Mouse (Mus musculus): ENCODE measurements around the gene Cep55.

The Cep55 gene

DNA sequence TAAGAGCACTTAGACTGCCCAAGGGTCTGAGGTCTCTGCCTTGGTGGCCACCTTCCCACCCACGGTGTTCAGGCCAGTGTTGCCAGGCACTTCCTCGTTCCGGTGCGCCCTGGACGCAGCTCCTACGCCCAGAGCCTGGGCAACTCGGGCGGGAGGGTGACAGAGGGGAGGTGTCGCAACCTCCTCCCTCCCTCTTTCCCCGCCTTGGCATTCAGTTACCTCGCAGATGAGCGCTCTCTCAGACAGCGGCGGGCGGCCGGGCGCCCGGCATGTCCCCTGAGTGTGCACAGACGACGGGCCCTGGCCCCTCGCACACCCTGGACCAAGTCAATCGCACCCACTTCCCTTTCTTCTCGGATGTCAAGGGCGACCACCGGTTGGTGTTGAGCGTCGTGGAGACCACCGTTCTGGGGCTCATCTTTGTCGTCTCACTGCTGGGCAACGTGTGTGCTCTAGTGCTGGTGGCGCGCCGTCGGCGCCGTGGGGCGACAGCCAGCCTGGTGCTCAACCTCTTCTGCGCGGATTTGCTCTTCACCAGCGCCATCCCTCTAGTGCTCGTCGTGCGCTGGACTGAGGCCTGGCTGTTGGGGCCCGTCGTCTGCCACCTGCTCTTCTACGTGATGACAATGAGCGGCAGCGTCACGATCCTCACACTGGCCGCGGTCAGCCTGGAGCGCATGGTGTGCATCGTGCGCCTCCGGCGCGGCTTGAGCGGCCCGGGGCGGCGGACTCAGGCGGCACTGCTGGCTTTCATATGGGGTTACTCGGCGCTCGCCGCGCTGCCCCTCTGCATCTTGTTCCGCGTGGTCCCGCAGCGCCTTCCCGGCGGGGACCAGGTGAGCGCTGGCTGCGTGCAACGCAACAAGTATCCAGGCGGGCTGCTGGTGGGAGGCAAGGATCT lies 42.3 kb downstream of the Cep55 start, which contains the start of gene Ffar4:
TSS of gene Ffar4 (plus strand) at position 214 of the 901 bp plus-strand sequence.
- peak; percentile 58 for DNase-seq (ENCODE audit: low read depth, low spot score)

DNA sequence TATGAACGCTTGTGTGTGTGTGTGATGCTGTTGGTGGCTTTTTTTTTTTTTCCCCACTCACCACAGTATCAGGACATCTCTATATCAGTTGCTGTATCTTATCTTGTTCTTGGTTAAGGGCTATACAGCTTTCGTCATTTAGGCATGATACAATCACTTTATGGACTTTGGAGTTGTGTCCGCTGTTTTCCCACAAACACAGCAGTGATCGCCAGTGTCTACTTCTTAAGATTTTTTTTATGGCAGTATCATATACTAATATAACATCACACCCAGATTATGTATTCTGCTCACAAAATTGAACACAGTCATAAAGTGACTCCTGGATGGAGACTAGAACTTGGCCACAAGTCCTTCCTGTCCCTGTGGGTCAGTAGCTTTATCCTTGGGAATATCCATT lies 53.1 kb downstream of the Cep55 start:
- no peak for DNase-seq (ENCODE audit: low read depth, low spot score)

DNA sequence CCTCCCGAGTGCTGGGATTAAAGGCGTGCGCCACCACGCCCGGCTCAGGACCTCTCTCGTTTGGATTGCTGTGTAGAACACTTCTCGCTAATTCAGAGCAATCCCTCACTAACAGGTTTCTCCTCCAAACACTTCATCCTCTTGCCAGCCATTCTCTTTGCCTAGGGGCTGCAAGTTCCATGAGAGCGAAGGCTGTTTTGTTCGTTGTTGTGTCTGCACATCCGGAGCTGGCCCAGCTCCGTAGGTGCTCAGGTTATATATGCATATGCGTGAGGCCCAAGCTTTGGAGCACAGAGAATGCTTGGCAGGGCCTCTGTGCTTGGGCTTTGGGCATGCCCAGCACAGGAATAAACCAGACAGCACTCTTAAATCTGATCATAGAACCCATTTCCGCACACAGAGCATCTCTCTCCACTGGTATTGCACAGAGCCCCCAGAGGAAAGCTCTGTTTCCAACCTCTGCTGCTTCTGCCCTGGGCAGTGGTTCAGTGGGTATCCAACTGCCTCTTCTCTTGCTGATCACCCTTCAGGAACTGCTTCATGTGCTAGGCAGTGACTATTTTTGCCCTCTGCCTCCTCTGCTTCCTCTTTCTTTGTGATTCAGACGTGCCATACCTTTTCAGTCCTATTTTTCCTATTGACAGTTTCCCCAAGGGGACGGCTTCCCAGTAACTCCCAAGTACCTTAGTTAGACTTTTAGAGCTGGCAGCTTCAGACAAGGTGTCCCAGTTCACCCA lies 54.9 kb downstream of the Cep55 start:
- peak; percentile 55 for DNase-seq (ENCODE audit: low read depth, low spot score)

DNA sequence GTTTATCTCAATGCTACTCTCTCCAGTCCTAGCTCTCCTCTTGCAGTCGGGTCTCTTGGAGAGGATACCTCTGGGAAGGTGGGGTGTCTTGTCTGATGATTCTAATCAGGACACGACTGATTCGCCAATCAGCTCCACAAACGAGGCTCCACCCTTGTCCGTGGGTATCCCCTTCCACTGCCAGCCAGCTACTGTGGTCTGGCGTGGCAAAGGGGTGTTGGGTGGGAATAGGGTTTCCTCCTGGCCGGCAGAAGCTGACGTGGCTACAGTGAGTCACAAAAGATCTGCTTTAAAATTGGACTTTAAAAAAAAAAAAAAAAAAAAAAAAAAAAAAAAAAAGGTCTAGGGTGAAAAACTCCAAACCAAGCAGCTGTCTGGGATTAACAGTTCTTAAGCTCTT lies 56.2 kb downstream of the Cep55 start:
- DNase-seq (ENCODE audit: low read depth, low spot score): no peak

DNA sequence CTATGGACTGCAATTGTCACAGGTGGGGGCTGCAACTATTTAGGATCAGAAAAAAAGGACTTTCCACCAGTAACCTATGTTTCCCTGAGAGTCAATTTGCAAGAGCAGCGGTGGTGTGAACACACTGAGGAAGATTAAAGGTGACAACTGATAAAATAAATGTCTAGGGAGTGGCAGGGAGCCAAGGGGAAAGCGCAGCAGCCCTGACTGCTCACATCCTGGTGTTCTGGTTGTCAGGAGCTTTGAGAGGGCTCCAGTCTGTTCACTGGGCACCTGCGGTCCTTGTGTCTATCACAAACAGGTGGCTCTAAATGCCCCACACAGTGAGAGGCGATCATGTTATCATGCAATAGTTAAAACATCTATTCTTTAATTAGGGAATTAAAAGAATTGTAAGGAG lies 57.8 kb downstream of the Cep55 start:
- no peak for DNase-seq (ENCODE audit: low read depth, low spot score)

DNA sequence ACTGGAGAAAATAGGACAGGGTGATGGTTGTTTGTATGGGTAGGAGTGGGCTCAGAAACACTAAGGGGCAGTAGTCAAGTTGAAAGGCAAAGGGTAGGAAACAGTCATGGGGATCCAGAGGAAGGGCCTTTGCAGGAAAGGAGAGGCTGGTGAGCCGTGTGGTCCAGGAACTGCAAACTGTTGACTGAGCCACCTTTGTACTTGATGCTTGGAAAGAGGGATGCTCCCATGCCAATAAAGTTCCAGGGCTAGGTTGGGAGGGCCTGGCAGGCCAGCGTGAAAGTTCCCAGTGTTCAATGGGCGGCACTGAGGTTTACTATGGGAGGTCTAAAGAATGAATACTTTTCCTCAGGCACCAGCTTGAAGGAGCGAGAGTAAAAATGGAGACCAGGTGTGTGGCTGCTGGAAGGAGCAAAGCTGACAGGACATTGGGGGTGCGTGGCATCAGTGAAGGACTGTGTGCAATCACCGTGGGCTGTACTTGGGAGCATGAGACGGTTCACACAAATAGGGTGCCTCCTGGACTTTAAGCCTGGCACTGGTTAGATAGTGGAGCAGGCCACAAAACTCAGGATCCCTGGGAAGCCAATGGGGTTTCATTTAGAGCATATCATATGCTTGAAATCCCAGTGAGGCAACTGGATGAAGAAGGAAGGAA lies 60.2 kb downstream of the Cep55 start:
- DNase-seq (ENCODE audit: low read depth, low spot score): no peak

DNA sequence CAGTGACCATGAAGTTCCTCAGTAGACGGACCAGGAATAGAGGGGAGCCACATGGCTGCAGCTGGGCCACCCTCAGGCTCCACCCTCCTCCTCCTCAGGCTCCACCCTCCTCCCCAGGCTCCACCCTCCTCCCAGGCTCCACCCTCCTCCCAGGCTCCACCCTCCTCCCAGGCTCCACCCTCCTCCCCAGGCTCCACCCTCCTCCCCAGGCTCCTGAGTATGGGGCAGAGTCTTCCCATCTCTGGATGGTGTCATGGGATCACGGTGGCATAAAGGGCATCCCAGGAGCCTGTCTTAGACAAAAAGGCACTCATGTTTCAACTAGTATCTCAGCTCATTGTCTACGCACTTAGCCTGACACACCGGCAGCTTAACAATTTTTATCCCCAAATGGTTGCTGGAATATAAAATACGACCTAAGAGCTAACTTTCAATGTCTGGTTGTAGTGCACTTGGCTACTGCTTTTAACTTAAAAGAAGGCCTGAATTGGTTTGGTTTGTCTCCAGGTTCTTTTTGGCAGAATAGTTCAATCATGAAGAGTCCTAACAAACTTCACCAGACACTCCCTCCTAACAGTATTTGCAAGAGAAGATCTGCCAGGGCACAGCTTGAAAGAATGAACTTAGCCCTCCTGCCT lies 65.4 kb downstream of the Cep55 start:
- DNase-seq (ENCODE audit: low read depth, low spot score): peak; percentile 36

DNA sequence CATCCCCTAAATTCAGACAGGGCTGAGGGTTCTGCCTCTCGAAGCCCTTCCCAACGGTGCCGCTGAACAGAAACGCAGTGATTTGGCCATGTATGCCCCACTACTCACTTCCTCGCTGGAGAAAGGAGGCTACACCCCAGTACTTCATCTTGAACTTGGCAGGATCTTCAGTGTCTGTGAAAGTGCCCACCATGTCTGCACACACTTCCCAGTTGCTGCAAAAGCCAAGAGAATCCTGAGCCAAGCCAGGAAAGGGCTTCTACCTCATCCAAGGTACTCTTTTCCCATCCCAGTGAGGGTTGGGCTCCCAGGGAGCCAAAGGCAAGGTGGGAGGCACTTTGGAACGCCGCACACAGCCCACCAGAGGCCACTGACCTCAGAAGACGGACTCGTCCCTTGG lies 69.1 kb downstream of the Cep55 start:
- DNase-seq (ENCODE audit: low read depth, low spot score): peak; percentile 35
